Mouse (Mus musculus) lung, postnatal 0 days (tissue): Measurements from ENCODE around the gene Msi2. TPM values are rescaled to one million over a fixed set of nuclear protein-coding genes. Genes with fewer than 3 reads are reported as not detected.

ENCODE experiments used
- ATAC-seq: fragments of 200-750 bp; cut with Nextera tagmentation; 2 replicates; pipeline ENCODE4 v1.8.0; 2017; ENCODE audit warnings: moderate library complexity
- DNase-seq: peaks from one replicate; pipeline ENCODE4 v3.0.0-alpha.2; 2016; ENCODE audit warnings: low spot score
- H3K27ac ChIP-seq: fragments of 300-500 bp; sonication (generic); 2 replicates; pipeline ENCODE4 v1.5.1; 2014; ENCODE audit warnings: antibody characterized with exemption, mild to moderate bottlenecking, low read length, mixed read lengths
- H3K27me3 ChIP-seq: fragments of 300-500 bp; sonication (generic); replicated peaks from 2 replicates; pipeline ENCODE4 v1.6.1; 2014; ENCODE audit warnings: low read length, mixed read lengths; ENCODE audit not compliant: insufficient read depth
- H3K36me3 ChIP-seq: fragments of 300-500 bp; sonication (generic); 2 replicates; pipeline ENCODE4 v1.6.1; 2014; ENCODE audit warnings: low read length, mixed read lengths; ENCODE audit not compliant: insufficient read depth
- H3K4me1 ChIP-seq: fragments of 300-500 bp; sonication (generic); 2 replicates; pipeline ENCODE4 v1.6.1; 2014; ENCODE audit warnings: antibody characterized with exemption, low read depth, low read length, mixed read lengths; ENCODE audit not compliant: insufficient read depth
- H3K4me2 ChIP-seq: fragments of 300-500 bp; sonication (generic); replicated peaks from 2 replicates; pipeline ENCODE4 v1.6.1; 2014; ENCODE audit warnings: low read depth, mild to moderate bottlenecking, low read length, moderate library complexity, mixed read lengths
- H3K4me3 ChIP-seq: fragments of 300-500 bp; sonication (generic); 2 replicates; pipeline ENCODE4 v1.5.1; 2014; ENCODE audit warnings: low read depth, low read length
- H3K9ac ChIP-seq: fragments of 300-500 bp; sonication (generic); replicated peaks from 2 replicates; pipeline ENCODE4 v1.6.1; 2014; ENCODE audit warnings: low read depth, mild to moderate bottlenecking
- H3K9me3 ChIP-seq: fragments of 300-500 bp; sonication (generic); 2 replicates; pipeline ENCODE4 v1.6.1; 2016; ENCODE audit warnings: low read length, mixed read lengths
- CTCF ChIP-seq: IDR thresholded peaks from 2 replicates; pipeline ENCODE4 v1.5.1; 2016; ENCODE audit warnings: antibody characterized with exemption, mild to moderate bottlenecking
- EP300 ChIP-seq: IDR thresholded peaks from 2 replicates; pipeline ENCODE4 v1.6.1; 2016; ENCODE audit warnings: antibody characterized with exemption, mild to moderate bottlenecking, control low read depth
- WGBS: fragments of 180-500 bp; shearing (Covaris S2); extraction: QIAGEN DNeasy Blood & Tissue Kit; methylation state at CpG from one replicate; pipeline ENCODE4 v1.1.7; 2014; 5-methylcytosine and 5-hydroxymethylcytosine counted together
- polyA plus RNA-seq: library from polyadenylated mRNA; unstranded; fragments of >200 nt; fragmentation: Nextera tagmentation; extraction: Ambion mirVana; gene quantifications from 2 replicates; pipeline ENCODE4 v1.2.1, GENCODE M21; 2015

Msi2 gene
- polyA plus RNA-seq, 1 experiment from 2014 or later: 12.6 TPM

- no peak for ATAC-seq
- 0 out of 2 replicates have a peak, but pooled peaks cover under 1% of the 10 kb centered on the region for H3K4me1 ChIP-seq
- WGBS: 58% methylated on average over 8 of the region's 8 CpGs
These were observed 245.6 kb downstream of the Msi2 start for GRCm38 (mm10) chr11:88472731-88473130.

GRCm38 (mm10) chr11:88471981-88472647, 246.2 kb downstream of the Msi2 start:
- no peak for DNase-seq
- Histone ChIP-seq H3K4me3 (no peak overlapping the region), H3K4me2 (no peak overlapping the region), H3K9me3 (no peaks in the 10 kb centered on the region), H3K27ac (no peak overlapping the region), H3K36me3 (no peaks in the 10 kb centered on the region), H3K4me1 (0 out of 2 replicates have a peak, but pooled peaks cover 3% of the 10 kb centered on the region), H3K9ac (no peak overlapping the region), H3K27me3 (no peaks in the 10 kb centered on the region)
- peak; percentile 47; the same call in 1 of the 2 replicates for ATAC-seq
- whole genome bisulfite sequencing: 36% methylated on average over 11 of the region's 12 CpGs
- TF ChIP-seq EP300 (no peak), CTCF (no peak)

More at GRCm38 (mm10) chr11:88472731-88473130, 245.6 kb downstream of the Msi2 start:
- H3K9me3 ChIP-seq: no peaks in the 10 kb centered on the region
- H3K27ac ChIP-seq: no peak overlapping the region
- H3K4me3 ChIP-seq: no peak overlapping the region
- no peak for DNase-seq
- no peak for TF ChIP-seq EP300
- TF ChIP-seq CTCF: no peak
- no peaks in the 10 kb centered on the region for H3K36me3 ChIP-seq
- no peak overlapping the region for H3K9ac ChIP-seq
- no peak overlapping the region for H3K4me2 ChIP-seq
- H3K27me3 ChIP-seq: no peaks in the 10 kb centered on the region

- no peak overlapping the region for H3K9ac ChIP-seq
- no peak overlapping the region for H3K4me3 ChIP-seq
- H3K36me3 ChIP-seq: no peaks in the 10 kb centered on the region
- H3K4me2 ChIP-seq: no peak overlapping the region
- H3K27ac ChIP-seq: no peak overlapping the region
- ATAC-seq (no peak), DNase-seq (peak; percentile 24)
- 0 out of 2 replicates have a peak, but pooled peaks cover 3% of the 10 kb centered on the region for H3K4me1 ChIP-seq
- TF ChIP-seq EP300 (no peak), CTCF (no peak)
- no peaks in the 10 kb centered on the region for H3K27me3 ChIP-seq
- no peaks in the 10 kb centered on the region for H3K9me3 ChIP-seq
These were observed 247.7 kb downstream of the Msi2 start for GRCm38 (mm10) chr11:88470599-88470998.

- no peak overlapping the region for H3K4me2 ChIP-seq
- no peaks in the 10 kb centered on the region for H3K27me3 ChIP-seq
- no peak overlapping the region for H3K27ac ChIP-seq
- 0 out of 2 replicates have a peak, but pooled peaks cover 3% of the 10 kb centered on the region for H3K4me1 ChIP-seq
- H3K9ac ChIP-seq: no peak overlapping the region
- ATAC-seq (no peak), DNase-seq (no peak)
- no peak overlapping the region for H3K4me3 ChIP-seq
- no peak for TF ChIP-seq EP300
- no peak for TF ChIP-seq CTCF
- H3K36me3 ChIP-seq: no peaks in the 10 kb centered on the region
- H3K9me3 ChIP-seq: no peaks in the 10 kb centered on the region
These were observed 249.3 kb downstream of the Msi2 start for GRCm38 (mm10) chr11:88468996-88469395.

- Histone ChIP-seq H3K27me3 (no peaks in the 10 kb centered on the region), H3K4me3 (no peak overlapping the region), H3K9ac (no peak overlapping the region), H3K9me3 (no peaks in the 10 kb centered on the region), H3K36me3 (no peaks in the 10 kb centered on the region), H3K4me2 (no peak overlapping the region; the same call in 1 of the 2 replicates), H3K27ac (no peak overlapping the region), H3K4me1 (0 out of 2 replicates have a peak, but pooled peaks cover 3% of the 10 kb centered on the region)
- DNase-seq: peak; percentile 72
- 45% methylated on average over 18 of the region's 18 CpGs for WGBS
- ATAC-seq: peak; percentile 84
- no peak for TF ChIP-seq CTCF
- TF ChIP-seq EP300: no peak
These were observed 250.6 kb downstream of the Msi2 start for GRCm38 (mm10) chr11:88467498-88468245.

- H3K4me1 ChIP-seq: 0 out of 2 replicates have a peak, but pooled peaks cover 3% of the 10 kb centered on the region
- ATAC-seq: no peak
- no peak for DNase-seq
- WGBS: 49% methylated on average over 6 of the region's 6 CpGs
- H3K4me2 ChIP-seq: no peak overlapping the region
- H3K9ac ChIP-seq: no peak overlapping the region
- H3K36me3 ChIP-seq: no peaks in the 10 kb centered on the region
- H3K9me3 ChIP-seq: no peaks in the 10 kb centered on the region
- no peaks in the 10 kb centered on the region for H3K27me3 ChIP-seq
- no peak for TF ChIP-seq CTCF
- TF ChIP-seq EP300: no peak
- H3K4me3 ChIP-seq: no peak overlapping the region
- H3K27ac ChIP-seq: no peak overlapping the region
These were observed 254.4 kb downstream of the Msi2 start for GRCm38 (mm10) chr11:88463951-88464350.
